Mouse (Mus musculus) erythroblast, embryonic 14.5 days (primary cell): ENCODE measurements around the gene Dpyd. TPM values are rescaled to one million over a fixed set of nuclear protein-coding genes. Genes with fewer than 3 reads are reported as not detected.
A peak's percentile ranks its signal among the peaks of the same experiment; 100 is the strongest.

Experiments used
- H3K27me3 ChIP-seq: 2 replicates; pipeline ENCODE4 v1.6.1; 2012; ENCODE audit warnings: inconsistent platforms; ENCODE audit not compliant: control insufficient read depth
- H3K36me3 ChIP-seq: 2 replicates; pipeline ENCODE4 v1.6.1; 2012; ENCODE audit warnings: mild to moderate bottlenecking, inconsistent platforms; ENCODE audit not compliant: control insufficient read depth
- H3K4me1 ChIP-seq: 2 replicates; pipeline ENCODE4 v1.6.1; 2012; ENCODE audit warnings: inconsistent platforms; ENCODE audit not compliant: control insufficient read depth
- H3K4me3 ChIP-seq: replicated peaks from 2 replicates; pipeline ENCODE3; 2012; ENCODE audit warnings: moderate library complexity, mild to moderate bottlenecking, inconsistent platforms
- H3K9me3 ChIP-seq: 2 replicates; pipeline ENCODE4 v1.6.1; 2012; ENCODE audit warnings: low read length, inconsistent platforms, mixed read lengths; ENCODE audit not compliant: control insufficient read depth
- GATA1 ChIP-seq: IDR thresholded peaks from 2 replicates; pipeline ENCODE4 v1.6.1; 2012; ENCODE audit warnings: low read length, inconsistent platforms, mixed read lengths
- TAL1 ChIP-seq: IDR thresholded peaks from 3 replicates; pipeline ENCODE4 v1.6.1; 2012; ENCODE audit warnings: low read length, inconsistent platforms, mixed read lengths
- polyA plus RNA-seq: library from polyadenylated mRNA; stranded (reverse); fragments of >175 nt; gene quantifications from 2 replicates; pipeline ENCODE4 v1.2.3, GENCODE M21; 2012

The Dpyd gene
- polyA plus RNA-seq = not detected in 2 replicates

- H3K4me3 ChIP-seq = peak within 1 kb of the TSS; percentile 51
- H3K9me3 ChIP-seq = no peaks in the 10 kb centered on the region
- no peaks in the 10 kb centered on the region for H3K4me1 ChIP-seq
- no peak for TF ChIP-seq TAL1
- TF ChIP-seq GATA1 = no peak
- no peaks in the 10 kb centered on the region for H3K36me3 ChIP-seq
- peaks cover 3% of the 10 kb centered on the region for H3K27me3 ChIP-seq
Measured at GRCm38 (mm10) chr3:118561554-118562310, at the start of gene Dpyd. Gene Dpyd, plus strand, starts transcription at chr3:118562129.

GRCm38 (mm10) chr3:118537676-118538075 lies 24.3 kb upstream of the Dpyd start:
- H3K9me3 ChIP-seq = no peaks in the 10 kb centered on the region
- TF ChIP-seq TAL1 = no peak
- no peak for TF ChIP-seq GATA1
- no peak overlapping the region for H3K4me3 ChIP-seq
- no peaks in the 10 kb centered on the region for H3K4me1 ChIP-seq
- H3K36me3 ChIP-seq = no peaks in the 10 kb centered on the region
- H3K27me3 ChIP-seq = no peaks in the 10 kb centered on the region

GRCm38 (mm10) chr3:118541766-118542165 lies 20.2 kb upstream of the Dpyd start:
- Histone ChIP-seq H3K4me3 (no peak overlapping the region), H3K9me3 (no peaks in the 10 kb centered on the region), H3K27me3 (no peaks in the 10 kb centered on the region), H3K36me3 (no peaks in the 10 kb centered on the region), H3K4me1 (no peaks in the 10 kb centered on the region)
- TF ChIP-seq TAL1 (no peak), GATA1 (no peak)

- Histone ChIP-seq H3K36me3 (no peaks in the 10 kb centered on the region), H3K4me1 (no peaks in the 10 kb centered on the region), H3K27me3 (no peaks in the 10 kb centered on the region), H3K4me3 (no peak overlapping the region), H3K9me3 (no peaks in the 10 kb centered on the region)
- no peak for TF ChIP-seq GATA1
- no peak for TF ChIP-seq TAL1
Measured at GRCm38 (mm10) chr3:118547551-118548210, 14.2 kb upstream of the Dpyd start.

GRCm38 (mm10) chr3:118557605-118558004 lies 4.3 kb upstream of the Dpyd start:
- no peaks in the 10 kb centered on the region for H3K4me1 ChIP-seq

GRCm38 (mm10) chr3:118559936-118560335 lies 2.0 kb upstream of the Dpyd start:
- Histone ChIP-seq H3K9me3 (no peaks in the 10 kb centered on the region), H3K4me3 (no peak overlapping the region), H3K27me3 (peaks cover 3% of the 10 kb centered on the region), H3K36me3 (no peaks in the 10 kb centered on the region), H3K4me1 (no peaks in the 10 kb centered on the region)
- TF ChIP-seq GATA1 (no peak), TAL1 (no peak)

More at GRCm38 (mm10) chr3:118557605-118558004, 4.3 kb upstream of the Dpyd start:
- Histone ChIP-seq H3K36me3 (no peaks in the 10 kb centered on the region), H3K4me3 (no peak overlapping the region), H3K9me3 (no peaks in the 10 kb centered on the region), H3K27me3 (peaks cover 3% of the 10 kb centered on the region)
- no peak for TF ChIP-seq TAL1
- no peak for TF ChIP-seq GATA1

- H3K4me1 ChIP-seq = no peaks in the 10 kb centered on the region
- peak overlapping the region; percentile 51 for H3K4me3 ChIP-seq
- H3K36me3 ChIP-seq = no peaks in the 10 kb centered on the region
- TF ChIP-seq GATA1 = no peak
- TF ChIP-seq TAL1 = no peak
- H3K9me3 ChIP-seq = no peaks in the 10 kb centered on the region
- H3K27me3 ChIP-seq = peaks cover 3% of the 10 kb centered on the region
Measured at GRCm38 (mm10) chr3:118562311-118562671, 362 bp downstream of the Dpyd start.

GRCm38 (mm10) chr3:118566779-118567178 lies 4.8 kb downstream of the Dpyd start:
- Histone ChIP-seq H3K36me3 (no peaks in the 10 kb centered on the region), H3K4me1 (no peaks in the 10 kb centered on the region), H3K4me3 (no peak overlapping the region), H3K9me3 (0 out of 2 replicates have a peak, but pooled peaks cover 2% of the 10 kb centered on the region), H3K27me3 (peaks cover 3% of the 10 kb centered on the region)
- TF ChIP-seq GATA1 = no peak
- TF ChIP-seq TAL1 = no peak

- Histone ChIP-seq H3K9me3 (0 out of 2 replicates have a peak, but pooled peaks cover 2% of the 10 kb centered on the region), H3K4me3 (no peak overlapping the region), H3K27me3 (no peaks in the 10 kb centered on the region), H3K4me1 (no peaks in the 10 kb centered on the region), H3K36me3 (no peaks in the 10 kb centered on the region)
- TF ChIP-seq TAL1 (no peak), GATA1 (no peak)
Measured at GRCm38 (mm10) chr3:118570197-118570596, 8.3 kb downstream of the Dpyd start.
